Comparison of ENCODE assay signal across 8 mouse cellular contexts in genomic region chr19:46304908-46305333, GRCm38 (mm10). TPM values are rescaled to one million over a fixed set of nuclear protein-coding genes. Genes with fewer than 3 reads are reported as not detected.
DNase-seq lines count a peak whose midpoint lies in the region; ATAC-seq and TF ChIP-seq lines count a peak whose summit lies in the region.

No protein-coding gene starts in this region.

- peak overlapping the region; percentile 81 for H3K4me3 ChIP-seq in heart, embryonic 12.5 days
- H3K4me3 ChIP-seq in ES-E14 (ENCODE audit: insufficient read depth in 1 of 2, low read depth in 1 of 2, low read length in 2 of 2, poor library complexity in 1 of 2, severe bottlenecking in 1 of 2), result peak overlapping the region; percentile 69 to 99
- peak overlapping the region; percentile 69 for H3K4me3 ChIP-seq in embryonic facial prominence, embryonic 13.5 days
- peak overlapping the region; percentile 54 for H3K4me3 ChIP-seq in limb, embryonic 11.5 days (ENCODE audit: low read depth, low read length)
- H3K4me3 ChIP-seq in neural tube, embryonic 12.5 days, result peak overlapping the region; percentile 47

- DNase-seq in heart, adult 8-10 months (ENCODE audit: low spot score), result no peak
- no peak for DNase-seq in ES-E14 (ENCODE audit: low read depth, low spot score)
- no peak for DNase-seq in limb, embryonic 11.5 days (ENCODE audit: low spot score)
- DNase-seq in left cerebral cortex, postnatal 36 days (ENCODE audit: low spot score in 2 of 2), result no peak
- no peak for DNase-seq in adrenal gland, postnatal 10 days

- peak overlapping the region; percentile 69 for H3K27ac ChIP-seq in heart, embryonic 12.5 days (ENCODE audit: poor library complexity, severe bottlenecking)
- H3K27ac ChIP-seq in ES-E14 (ENCODE audit: insufficient read depth, low read depth, low read length, poor library complexity, severe bottlenecking), result no peak overlapping the region
- H3K27ac ChIP-seq in embryonic facial prominence, embryonic 13.5 days, result peak overlapping the region; percentile 60
- no peak overlapping the region for H3K27ac ChIP-seq in limb, embryonic 11.5 days (replicated peaks; ENCODE audit: low read depth, low read length)
- no peak overlapping the region for H3K27ac ChIP-seq in neural tube, embryonic 12.5 days

- WGBS in heart, embryonic 12.5 days, result under 1% methylated on average over 34 of the region's 34 CpGs
- under 1% methylated on average over 34 of the region's 34 CpGs for WGBS in embryonic facial prominence, embryonic 13.5 days
- under 1% methylated on average over 34 of the region's 34 CpGs for WGBS in limb, embryonic 11.5 days
- under 1% methylated on average over 34 of the region's 34 CpGs for WGBS in neural tube, embryonic 12.5 days

- H3K9ac ChIP-seq in heart, embryonic 12.5 days, result peak overlapping the region; percentile 82
- H3K9ac ChIP-seq in ES-E14 (ENCODE audit: insufficient read depth, low read depth, low read length, poor library complexity, severe bottlenecking), result peak overlapping the region; percentile 68
- peak overlapping the region; percentile 76 for H3K9ac ChIP-seq in embryonic facial prominence, embryonic 13.5 days
- peak overlapping the region; percentile 56; the same call in 1 of the 2 replicates for H3K9ac ChIP-seq in limb, embryonic 11.5 days (ENCODE audit: low read length)
- H3K9ac ChIP-seq in neural tube, embryonic 12.5 days, result peak overlapping the region; percentile 56

- H3K4me2 ChIP-seq in heart, embryonic 12.5 days, result peak overlapping the region; percentile 99
- peak overlapping the region; percentile 97 for H3K4me2 ChIP-seq in embryonic facial prominence, embryonic 13.5 days
- peak overlapping the region; percentile 85 for H3K4me2 ChIP-seq in limb, embryonic 11.5 days (ENCODE audit: low read depth, severe bottlenecking)
- peak overlapping the region; percentile 92 for H3K4me2 ChIP-seq in neural tube, embryonic 12.5 days (replicated peaks)

- in situ Hi-C loops in ES-E14 (cut with MboI; ENCODE audit: low sequenced_read_pairs in 2 of 2, unreplicated experiment in 2 of 2), result no loop called here

- H3K36me3 ChIP-seq in heart, embryonic 12.5 days, result peaks cover 15% of the 10 kb centered on the region
- H3K36me3 ChIP-seq in ES-E14 (ENCODE audit: control insufficient read depth, insufficient read depth, low read length, poor library complexity, severe bottlenecking), result peaks cover 4% of the 10 kb centered on the region; the same call in 1 of the 2 replicates
- H3K36me3 ChIP-seq in embryonic facial prominence, embryonic 13.5 days, result peaks cover 10% of the 10 kb centered on the region
- H3K36me3 ChIP-seq in limb, embryonic 11.5 days (ENCODE audit: control insufficient read depth, insufficient read depth, low read length), result no peaks in the 10 kb centered on the region
- no peaks in the 10 kb centered on the region for H3K36me3 ChIP-seq in neural tube, embryonic 12.5 days

- peaks cover 25% of the 10 kb centered on the region for H3K4me1 ChIP-seq in heart, embryonic 12.5 days (replicated peaks)
- H3K4me1 ChIP-seq in ES-E14 (ENCODE audit: control insufficient read depth in 2 of 2, insufficient read depth in 2 of 2, low read length in 2 of 2, poor library complexity in 1 of 2), result peaks cover 0 to 18% of the 10 kb centered on the region in 2 experiments; a peak in 1 of 4 replicates
- peaks cover 26% of the 10 kb centered on the region for H3K4me1 ChIP-seq in embryonic facial prominence, embryonic 13.5 days
- peaks cover 9% of the 10 kb centered on the region; the same call in 1 of the 2 replicates for H3K4me1 ChIP-seq in limb, embryonic 11.5 days (ENCODE audit: control insufficient read depth, insufficient read depth, low read length)
- H3K4me1 ChIP-seq in neural tube, embryonic 12.5 days, result peaks cover 27% of the 10 kb centered on the region

- no peaks in the 10 kb centered on the region for H3K9me3 ChIP-seq in heart, embryonic 12.5 days (replicated peaks)
- no peaks in the 10 kb centered on the region for H3K9me3 ChIP-seq in ES-E14 (ENCODE audit: control insufficient read depth, insufficient read depth, low read depth, low read length)
- no peaks in the 10 kb centered on the region for H3K9me3 ChIP-seq in embryonic facial prominence, embryonic 13.5 days
- H3K9me3 ChIP-seq in limb, embryonic 11.5 days (ENCODE audit: control insufficient read depth, low read length), result no peaks in the 10 kb centered on the region
- no peaks in the 10 kb centered on the region for H3K9me3 ChIP-seq in neural tube, embryonic 12.5 days

- ATAC-seq in heart, embryonic 12.5 days (ENCODE audit: insufficient number of reproducible peaks, low FRiP score), result peak; percentile 39
- peak; percentile 45; the same call in 1 of the 2 replicates for ATAC-seq in embryonic facial prominence, embryonic 13.5 days (ENCODE audit: insufficient number of reproducible peaks, insufficient read depth, low FRiP score, low TSS enrichment, low read depth)
- peak; percentile 48 for ATAC-seq in limb, embryonic 11.5 days (ENCODE audit: insufficient number of reproducible peaks, low FRiP score, low TSS enrichment, low read depth)
- peak; percentile 48 for ATAC-seq in neural tube, embryonic 12.5 days (ENCODE audit: low FRiP score, low read depth)

- peaks cover 26% of the 10 kb centered on the region for H3K27me3 ChIP-seq in heart, embryonic 12.5 days (replicated peaks)
- H3K27me3 ChIP-seq in embryonic facial prominence, embryonic 13.5 days, result peaks cover 30% of the 10 kb centered on the region
- H3K27me3 ChIP-seq in limb, embryonic 11.5 days (ENCODE audit: control insufficient read depth, insufficient read depth, low read length), result peaks cover 13% of the 10 kb centered on the region; the same call in 1 of the 2 replicates
- peaks cover 29% of the 10 kb centered on the region for H3K27me3 ChIP-seq in neural tube, embryonic 12.5 days (replicated peaks)

- intact Hi-C loops in left cerebral cortex, postnatal 36 days (cut with DNase I), result no loop called here

TF ChIP-seq in ES-E14, 5 proteins besides CTCF, POLR2A, EP300 and RAD21 (continues in another document):
- no peak for TF ChIP-seq CHD2 (IDR thresholded peaks at IDR 0.05; ENCODE audit: low read depth, low read length)
- no peak for TF ChIP-seq ZNF384 (IDR thresholded peaks at IDR 0.05; ENCODE audit: low read depth, low read length)
- no peak for TF ChIP-seq MAFK (IDR thresholded peaks at IDR 0.05; ENCODE audit: insufficient read depth, low read depth, low read length)
- TF ChIP-seq HCFC1 (IDR thresholded peaks at IDR 0.05; ENCODE audit: borderline replicate concordance, insufficient read depth, low read length), result no peak

RNA-seq across cellular contexts. Expression of gene Nfkb2, which starts 0.8 kb away (rescaled TPM):
- polyA plus RNA-seq in heart, embryonic 12.5 days (2016; fragmentation: Nextera tagmentation; extraction: Ambion mirVana), result 7.2 and 7.6 TPM in 2 replicates
- 10 to 100 TPM; 17.9 to 22.3 (median 20.1) TPM for total RNA-seq in heart, adult 8-10 months (2022)
- total RNA-seq in ES-E14 (2012; rRNA removed), result 11.6 and 13.0 TPM in 2 replicates
- 9.0 and 9.5 TPM in 2 replicates for polyA plus RNA-seq in embryonic facial prominence, embryonic 13.5 days (2015; fragmentation: Nextera tagmentation; extraction: Ambion mirVana)
- polyA plus RNA-seq in limb, embryonic 11.5 days (2014; fragmentation: Nextera tagmentation; extraction: Ambion mirVana), result 6.8 and 7.0 TPM in 2 replicates
- polyA plus RNA-seq in neural tube, embryonic 12.5 days (2016; fragmentation: Nextera tagmentation; extraction: Ambion mirVana), result 3.9 and 4.0 TPM in 2 replicates
- 1 to 10 TPM; 2.1 to 2.9 TPM for total RNA-seq in left cerebral cortex, postnatal 36 days (2021)
- total RNA-seq in adrenal gland, postnatal 10 days (2021), result 10 to 100 TPM; 20.8 to 24.2 TPM

RNA-seq across cellular contexts. Expression of gene Psd, which starts 22.0 kb away (rescaled TPM):
- 12.0 and 13.4 TPM in 2 replicates for polyA plus RNA-seq in heart, embryonic 12.5 days (2016; fragmentation: Nextera tagmentation; extraction: Ambion mirVana)
- under 1 TPM; 0.35 to 0.86 (median 0.53) TPM for total RNA-seq in heart, adult 8-10 months (2022)
- total RNA-seq in ES-E14 (2012; rRNA removed), result 2.4 and 3.1 TPM in 2 replicates
- 5.0 and 6.0 TPM in 2 replicates for polyA plus RNA-seq in embryonic facial prominence, embryonic 13.5 days (2015; fragmentation: Nextera tagmentation; extraction: Ambion mirVana)
- polyA plus RNA-seq in limb, embryonic 11.5 days (2014; fragmentation: Nextera tagmentation; extraction: Ambion mirVana), result 1.3 and 1.7 TPM in 2 replicates
- 29.9 and 31.6 TPM in 2 replicates for polyA plus RNA-seq in neural tube, embryonic 12.5 days (2016; fragmentation: Nextera tagmentation; extraction: Ambion mirVana)
- 100 to 1,000 TPM; 614 to 671 TPM for total RNA-seq in left cerebral cortex, postnatal 36 days (2021)
- total RNA-seq in adrenal gland, postnatal 10 days (2021), result 10 to 100 TPM in 1 of 2 experiments, 1 to 10 TPM in 1; 8.2 to 11.9 TPM

RNA-seq across cellular contexts. Expression of gene Fbxl15, which starts 23.1 kb away (rescaled TPM):
- polyA plus RNA-seq in heart, embryonic 12.5 days (2016; fragmentation: Nextera tagmentation; extraction: Ambion mirVana), result 9.9 and 10.0 TPM in 2 replicates
- 1 to 10 TPM; 4.0 to 6.4 (median 5.6) TPM for total RNA-seq in heart, adult 8-10 months (2022)
- 7.8 and 7.9 TPM in 2 replicates for total RNA-seq in ES-E14 (2012; rRNA removed)
- polyA plus RNA-seq in embryonic facial prominence, embryonic 13.5 days (2015; fragmentation: Nextera tagmentation; extraction: Ambion mirVana), result 15.1 and 16.5 TPM in 2 replicates
- polyA plus RNA-seq in limb, embryonic 11.5 days (2014; fragmentation: Nextera tagmentation; extraction: Ambion mirVana), result 10.9 and 15.1 TPM in 2 replicates
- 26.8 and 28.2 TPM in 2 replicates for polyA plus RNA-seq in neural tube, embryonic 12.5 days (2016; fragmentation: Nextera tagmentation; extraction: Ambion mirVana)
- total RNA-seq in left cerebral cortex, postnatal 36 days (2021), result 10 to 100 TPM; 26.7 to 28.7 TPM
- 10 to 100 TPM in 1 of 2 experiments, 1 to 10 TPM in 1; 8.9 to 10.5 TPM for total RNA-seq in adrenal gland, postnatal 10 days (2021)

RNA-seq across cellular contexts. Expression of gene Cuedc2, which starts 33.6 kb away (rescaled TPM):
- 97.7 and 116 TPM in 2 replicates for polyA plus RNA-seq in heart, embryonic 12.5 days (2016; fragmentation: Nextera tagmentation; extraction: Ambion mirVana)
- 10 to 100 TPM; 76.5 to 91.0 (median 83.5) TPM for total RNA-seq in heart, adult 8-10 months (2022)
- total RNA-seq in ES-E14 (2012; rRNA removed), result 75.1 and 102 TPM in 2 replicates
- 177 and 188 TPM in 2 replicates for polyA plus RNA-seq in embryonic facial prominence, embryonic 13.5 days (2015; fragmentation: Nextera tagmentation; extraction: Ambion mirVana)
- 163 and 179 TPM in 2 replicates for polyA plus RNA-seq in limb, embryonic 11.5 days (2014; fragmentation: Nextera tagmentation; extraction: Ambion mirVana)
- 284 and 289 TPM in 2 replicates for polyA plus RNA-seq in neural tube, embryonic 12.5 days (2016; fragmentation: Nextera tagmentation; extraction: Ambion mirVana)
- 100 to 1,000 TPM; 166 to 216 TPM for total RNA-seq in left cerebral cortex, postnatal 36 days (2021)
- total RNA-seq in adrenal gland, postnatal 10 days (2021), result 10 to 100 TPM; 78.9 to 90.4 TPM

RNA-seq across cellular contexts. Expression of gene Mfsd13a, which starts 36.0 kb away (rescaled TPM):
- polyA plus RNA-seq in heart, embryonic 12.5 days (2016; fragmentation: Nextera tagmentation; extraction: Ambion mirVana), result 4.3 and 4.4 TPM in 2 replicates
- 1 to 10 TPM; 3.7 to 4.5 (median 3.8) TPM for total RNA-seq in heart, adult 8-10 months (2022)
- 9.9 and 19.8 TPM in 2 replicates for total RNA-seq in ES-E14 (2012; rRNA removed)
- 3.3 and 4.3 TPM in 2 replicates for polyA plus RNA-seq in embryonic facial prominence, embryonic 13.5 days (2015; fragmentation: Nextera tagmentation; extraction: Ambion mirVana)
- polyA plus RNA-seq in limb, embryonic 11.5 days (2014; fragmentation: Nextera tagmentation; extraction: Ambion mirVana), result 5.3 and 5.7 TPM in 2 replicates
- polyA plus RNA-seq in neural tube, embryonic 12.5 days (2016; fragmentation: Nextera tagmentation; extraction: Ambion mirVana), result 8.5 and 9.3 TPM in 2 replicates
- total RNA-seq in left cerebral cortex, postnatal 36 days (2021), result 10 to 100 TPM; 25.6 to 27.8 TPM
- total RNA-seq in adrenal gland, postnatal 10 days (2021), result 1 to 10 TPM; 4.6 to 7.4 TPM

Comparison
In these comparisons a context has a peak if more than half of its experiments do, and no peak if none do; other contexts are left out.
1. H3K27ac ChIP-seq: peak in heart, embryonic 12.5 days (single experiment) and embryonic facial prominence, embryonic 13.5 days (single experiment); none in ES-E14 (single experiment), limb, embryonic 11.5 days (single experiment) and neural tube, embryonic 12.5 days (single experiment).
2. RNA of gene Psd, which starts 22.0 kb away (total RNA-seq): 614 to 671 TPM in left cerebral cortex, postnatal 36 days; 8.2 to 11.9 TPM in adrenal gland, postnatal 10 days, 2.4 to 3.1 TPM in ES-E14 and 0.35 to 0.86 TPM in heart, adult 8-10 months; every median in the first group is over 10 times any median in the second.
3. Peak in every context shown above with its lines, with median percentiles within 50 percentile points of each other: ATAC-seq, H3K4me2 ChIP-seq, H3K4me3 ChIP-seq and H3K9ac ChIP-seq.